Comparison of ENCODE assay signal across 14 mouse cellular contexts in the genomic region with DNA sequence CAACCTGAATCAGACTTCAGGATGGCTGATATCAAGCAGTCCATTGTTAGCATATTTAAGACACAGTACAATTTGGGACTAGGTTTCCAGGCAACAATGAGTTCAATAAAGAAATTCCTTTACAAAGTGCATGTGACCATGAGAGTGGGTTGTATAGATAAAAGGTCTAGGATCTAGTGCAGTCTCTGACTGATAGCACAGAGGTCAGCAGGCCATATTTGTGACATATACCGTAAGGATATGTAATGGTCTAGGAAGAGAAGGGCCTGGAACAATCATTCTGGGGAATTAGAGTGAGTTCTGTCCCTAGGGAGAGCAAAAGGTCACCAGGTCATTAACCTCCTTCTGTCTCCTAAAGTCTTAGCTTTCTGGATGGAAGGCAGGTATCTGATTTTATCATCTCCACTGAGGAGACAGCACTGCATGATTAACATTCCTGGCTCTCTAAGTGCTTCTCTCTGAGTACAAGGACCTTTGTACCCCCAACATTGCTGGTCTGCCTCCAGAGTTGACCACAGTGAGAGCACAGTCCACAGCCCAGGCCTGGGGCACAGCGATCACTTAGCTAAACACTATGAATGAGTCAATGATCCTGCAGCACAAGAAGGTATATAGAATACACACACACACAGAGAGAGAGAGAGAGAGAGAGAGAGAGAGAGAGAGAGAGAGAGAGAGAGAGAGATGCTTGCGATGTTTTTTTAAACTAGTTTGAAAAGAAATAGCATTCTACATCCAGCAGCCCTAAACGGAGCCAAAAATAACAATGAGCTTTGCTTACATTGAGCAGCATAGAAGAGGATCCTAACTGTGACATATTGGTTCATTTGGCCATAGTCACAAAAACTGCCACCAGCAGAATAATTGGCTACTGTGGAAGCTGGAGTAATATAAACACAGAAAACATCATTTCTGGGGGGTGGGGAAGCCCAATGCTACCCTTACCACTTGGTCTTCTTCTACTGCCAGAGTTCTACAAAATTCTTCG. TPM values are rescaled to one million over a fixed set of nuclear protein-coding genes. Genes with fewer than 3 reads are reported as not detected.
A peak's percentile ranks its signal among the peaks of the same experiment; 100 is the strongest.
DNase-seq lines count a peak whose midpoint lies in the region; ATAC-seq lines count a peak whose summit lies in the region.
"Had no signal": no experiment of that assay in that cellular context is flagged by ENCODE, and none has a peak within 500 bp of the region (broad histone marks: within the 10 kb centered on the region; RNA-seq: fewer than 3 reads in every experiment).

No protein-coding gene starts in this region.

- H3K4me3 ChIP-seq in liver, embryonic 12.5 days = no peak overlapping the region
- H3K4me3 ChIP-seq: embryonic facial prominence, embryonic 12.5 days; forebrain, embryonic 15.5 days; midbrain, embryonic 12.5 days; neural tube, embryonic 13.5 days had no signal

- no peak overlapping the region for H3K27ac ChIP-seq in liver, embryonic 12.5 days
- H3K27ac ChIP-seq: embryonic facial prominence, embryonic 12.5 days; forebrain, embryonic 15.5 days; midbrain, embryonic 12.5 days; neural tube, embryonic 13.5 days had no signal

- DNase-seq in Muller cell, postnatal 12 days (ENCODE audit: inconsistent ontology term) = peak; percentile 26
- DNase-seq in embryo, embryonic 10 days (ENCODE audit: low spot score) = peak; percentile 61
- DNase-seq in kidney, adult 9 months = peak; percentile 53
- DNase-seq in layer of hippocampus, adult 11-12 months (ENCODE audit: low spot score) = no peak
- no peak for DNase-seq in right cerebral cortex, postnatal 25 days
- no peak for DNase-seq in thymus, postnatal 4 days
- DNase-seq: adrenal gland, postnatal 14 days; heart, adult 11 months; lung, postnatal 10 days had no signal

- H3K4me1 ChIP-seq in liver, embryonic 12.5 days = no peaks in the 10 kb centered on the region
- H3K4me1 ChIP-seq: embryonic facial prominence, embryonic 12.5 days; midbrain, embryonic 12.5 days; neural tube, embryonic 13.5 days had no signal

- no peak overlapping the region for H3K4me2 ChIP-seq in liver, embryonic 12.5 days
- H3K4me2 ChIP-seq: embryonic facial prominence, embryonic 12.5 days; forebrain, embryonic 15.5 days; midbrain, embryonic 12.5 days; neural tube, embryonic 13.5 days had no signal

- no peaks in the 10 kb centered on the region for H3K36me3 ChIP-seq in liver, embryonic 12.5 days
- H3K36me3 ChIP-seq: embryonic facial prominence, embryonic 12.5 days; forebrain, embryonic 15.5 days; midbrain, embryonic 12.5 days; neural tube, embryonic 13.5 days had no signal

- no peaks in the 10 kb centered on the region for H3K27me3 ChIP-seq in liver, embryonic 12.5 days (replicated peaks)
- H3K27me3 ChIP-seq: embryonic facial prominence, embryonic 12.5 days; forebrain, embryonic 15.5 days; midbrain, embryonic 12.5 days; neural tube, embryonic 13.5 days had no signal

- H3K9ac ChIP-seq in liver, embryonic 12.5 days = no peak overlapping the region
- H3K9ac ChIP-seq: embryonic facial prominence, embryonic 12.5 days; forebrain, embryonic 15.5 days; midbrain, embryonic 12.5 days; neural tube, embryonic 13.5 days had no signal

- 72% methylated on average over 5 of the region's 5 CpGs for whole genome bisulfite sequencing in liver, embryonic 12.5 days (ENCODE audit: insufficient replicate concordance)

- H3K9me3 ChIP-seq in liver, embryonic 12.5 days (replicated peaks) = no peaks in the 10 kb centered on the region
- H3K9me3 ChIP-seq: embryonic facial prominence, embryonic 12.5 days; forebrain, embryonic 15.5 days; midbrain, embryonic 12.5 days; neural tube, embryonic 13.5 days had no signal

- ATAC-seq in liver, embryonic 12.5 days = peak; percentile 71
- ATAC-seq: forebrain, embryonic 15.5 days had no signal

RNA-seq across cellular contexts. Expression of gene Steap4, which starts 27.7 kb away (rescaled TPM):
- polyA plus RNA-seq in liver, embryonic 12.5 days (2016; fragmentation: Nextera tagmentation; extraction: Ambion mirVana) = 0.44 and 0.61 TPM in 2 replicates

Comparison
In these comparisons a context has a peak if more than half of its experiments do, and no peak if none do; other contexts are left out.
1. DNase-seq: peak in Muller cell, postnatal 12 days (single experiment), embryo, embryonic 10 days (single experiment) and kidney, adult 9 months (single experiment); none in layer of hippocampus, adult 11-12 months (single experiment), right cerebral cortex, postnatal 25 days (single experiment) and thymus, postnatal 4 days (single experiment).